Mouse (Mus musculus) ES-CJ7 (cell line): ENCODE measurements around the gene Zfp442.
"Not testable (repeated sequence)": the region's sequence is repeated elsewhere in the genome, so short reads cannot be mapped to it uniquely, and the experiment has no call there.

Experiments
- DNase-seq: peaks from one replicate; pipeline ENCODE4 v3.0.0; 2011; ENCODE audit warnings: low read depth, low spot score

Zfp442 gene

DNA sequence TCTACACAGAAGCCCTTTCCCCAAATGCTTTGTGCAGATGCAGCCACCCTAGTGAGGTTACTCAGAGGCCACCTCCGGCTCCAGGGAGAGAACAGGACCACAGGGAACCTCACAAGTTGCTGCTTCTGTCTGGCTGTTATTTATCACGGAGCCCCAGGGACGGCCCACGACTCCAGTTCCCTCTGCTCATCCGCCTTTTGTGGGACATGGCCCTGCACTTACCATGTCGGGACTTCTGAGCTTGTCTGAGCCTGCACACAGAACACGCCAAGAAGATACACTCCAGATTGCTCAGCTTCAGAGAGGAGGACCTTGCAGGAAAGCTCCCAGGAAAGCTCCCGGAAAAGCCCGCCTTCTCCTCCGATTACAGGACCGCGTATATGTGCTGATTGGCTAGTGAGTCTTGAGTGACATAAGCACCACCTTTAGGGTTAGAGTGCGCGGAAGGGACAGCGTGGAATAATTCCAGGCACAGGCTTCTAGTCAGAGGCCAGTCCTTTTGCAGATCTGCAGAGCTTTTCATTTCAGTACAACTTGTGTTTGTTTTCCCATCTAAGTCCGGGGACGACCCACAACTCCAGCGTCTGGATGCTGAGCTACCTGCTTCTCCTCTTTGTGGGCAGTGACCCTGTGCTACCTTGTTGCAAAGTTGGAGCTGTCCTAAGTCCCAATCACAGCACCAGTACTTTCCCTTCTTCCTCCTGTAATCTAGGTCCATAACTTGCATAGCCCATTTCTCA lies at the start of gene Zfp442:
Gene Zfp442, minus strand, starts transcription at position 307 of the 740 bp plus-strand sequence.
- DNase-seq = peak; percentile 54

DNA sequence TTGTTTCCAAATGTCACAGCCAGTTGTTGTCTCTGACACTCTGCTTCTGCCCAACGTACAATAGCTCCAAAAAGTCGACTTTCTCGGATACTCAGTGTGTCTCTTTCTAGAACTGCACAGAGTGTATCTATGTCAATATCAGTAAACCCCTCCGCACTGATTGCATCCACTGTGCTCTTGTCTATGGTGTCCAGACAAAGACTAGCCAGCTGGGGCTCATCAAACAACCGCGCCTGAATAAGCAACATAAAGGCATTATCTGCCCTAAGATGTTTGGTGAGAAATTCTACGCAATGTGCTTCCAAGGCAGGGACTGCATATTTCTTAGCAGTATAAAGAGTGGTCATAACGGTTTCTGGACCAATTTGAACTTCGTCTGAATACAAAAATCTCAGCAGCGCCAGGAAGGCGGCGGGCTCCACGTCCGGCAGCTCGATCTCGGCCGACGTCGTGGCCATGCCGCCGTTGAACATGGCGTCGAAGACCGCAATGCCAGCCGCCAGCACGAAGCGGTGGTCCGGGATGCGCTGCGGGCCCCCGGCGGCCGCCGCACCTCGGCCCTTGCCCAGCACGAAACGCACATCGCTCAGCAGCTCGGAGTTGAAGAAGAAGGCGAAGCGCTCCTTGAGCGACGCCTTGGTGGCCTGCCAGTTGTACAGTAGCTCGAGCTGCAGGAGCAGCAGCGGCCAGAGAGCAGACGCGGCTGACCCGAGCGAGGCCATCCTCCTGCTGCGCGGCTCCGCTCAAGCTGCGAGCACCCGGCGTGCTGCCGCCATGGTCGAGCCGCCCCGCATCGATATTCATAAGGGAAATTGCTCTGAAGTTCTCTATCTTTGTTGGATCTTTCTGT lies 49.1 kb upstream of the Zfp442 start:
- DNase-seq = peak; percentile 15

DNA sequence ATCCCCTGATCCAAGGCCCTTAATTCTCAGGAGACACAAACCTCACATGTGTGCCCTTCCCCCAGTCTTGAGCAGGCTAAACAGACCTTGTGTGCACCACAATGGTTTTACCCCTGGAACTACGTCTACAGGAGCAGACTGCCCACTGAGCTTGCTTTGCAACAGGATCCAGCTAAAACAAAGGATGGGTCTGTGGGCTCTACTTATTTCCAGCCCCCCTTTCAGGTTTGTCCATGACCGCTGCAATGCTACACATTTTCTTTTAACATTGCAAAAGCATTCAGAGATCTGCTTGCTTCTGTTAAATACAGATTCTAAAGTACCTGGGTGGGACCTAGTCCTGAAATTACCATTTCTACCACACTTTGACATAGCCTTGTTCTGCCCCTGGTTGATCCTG lies 41.7 kb upstream of the Zfp442 start:
- DNase-seq = peak; percentile 69

DNA sequence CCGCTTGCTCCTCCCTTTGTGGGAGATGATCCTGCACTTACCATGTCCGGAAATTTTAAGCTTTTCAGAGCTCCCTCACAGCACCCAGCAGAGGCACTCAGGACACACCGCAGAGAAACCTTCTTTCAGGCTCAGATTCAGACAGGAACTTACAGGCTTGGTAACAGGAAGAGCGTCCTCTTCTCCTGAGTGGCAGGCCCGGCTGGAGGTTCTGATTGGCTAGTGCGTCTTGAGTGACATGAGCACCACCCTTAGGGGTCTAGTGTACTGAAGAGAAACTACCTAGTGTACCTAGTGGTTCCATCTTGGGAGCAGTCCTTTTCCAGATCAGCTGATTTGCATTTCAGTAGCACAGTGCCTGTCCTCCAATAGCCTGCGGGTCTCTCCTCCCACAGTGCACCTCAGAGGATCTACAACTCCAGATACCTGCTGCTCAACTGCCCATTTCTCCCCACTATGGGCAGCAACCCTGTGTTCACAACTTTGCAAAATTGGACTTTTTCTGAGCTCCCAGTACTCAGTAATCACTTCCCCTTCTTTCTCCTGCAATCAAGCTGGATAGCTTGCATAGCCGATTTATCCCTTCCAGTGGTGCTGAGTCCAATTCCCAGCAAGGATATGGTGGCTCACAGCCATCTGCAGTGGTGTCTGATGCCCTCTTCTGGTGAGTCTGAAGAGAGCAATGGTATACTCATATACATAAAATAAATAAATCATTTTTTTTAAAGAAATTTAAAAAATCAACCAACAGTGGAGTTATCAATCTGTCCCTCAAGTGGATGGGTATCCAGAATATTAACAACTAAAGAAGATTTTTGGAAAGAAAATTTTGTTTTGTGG lies 33.9 kb upstream of the Zfp442 start, which contains the start of gene Zfp345:
Gene Zfp345, minus strand, starts transcription at position 153 of the 840 bp plus-strand sequence.
- peak; percentile 94 for DNase-seq

DNA sequence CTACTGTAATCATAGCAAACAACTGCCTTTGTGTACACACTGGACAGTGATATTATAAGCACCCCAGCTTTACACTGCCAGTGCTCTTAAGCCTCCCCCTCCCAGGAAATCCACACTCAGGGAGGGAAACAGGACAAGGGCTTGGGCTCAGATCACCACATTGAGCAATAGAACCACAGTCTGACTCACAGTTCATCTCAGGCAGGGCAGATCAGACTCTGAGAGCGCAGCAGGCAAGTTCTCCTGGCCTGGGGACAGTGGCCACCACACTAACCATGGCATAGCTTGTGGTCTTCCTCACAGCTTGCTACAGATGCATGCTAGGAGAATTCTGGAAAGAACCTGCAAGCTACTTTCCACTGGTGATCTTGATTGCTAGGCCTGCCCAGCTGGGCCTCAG lies 12.2 kb downstream of the Zfp442 start:
- not testable (repeated sequence) for DNase-seq

DNA sequence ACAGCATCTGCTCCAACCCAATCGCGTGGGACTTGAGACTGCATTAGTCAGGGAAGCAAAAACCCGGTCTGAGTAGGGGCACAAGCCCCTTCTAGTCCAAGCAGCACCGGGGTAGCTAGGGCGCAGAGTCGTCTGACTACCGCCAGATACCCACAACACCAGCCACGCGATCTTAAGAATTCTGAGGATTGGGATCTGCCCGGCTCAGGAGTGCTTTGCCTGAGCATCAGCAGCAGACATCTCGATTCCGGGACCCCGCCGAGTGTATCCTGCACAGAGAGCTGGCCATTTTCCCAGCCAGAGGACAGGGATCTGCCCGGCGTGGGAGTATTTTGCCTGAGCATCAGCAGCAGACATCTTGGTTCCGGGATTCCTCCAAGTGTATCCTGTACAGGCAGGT lies 39.1 kb downstream of the Zfp442 start:
- peak; percentile 60 for DNase-seq

DNA sequence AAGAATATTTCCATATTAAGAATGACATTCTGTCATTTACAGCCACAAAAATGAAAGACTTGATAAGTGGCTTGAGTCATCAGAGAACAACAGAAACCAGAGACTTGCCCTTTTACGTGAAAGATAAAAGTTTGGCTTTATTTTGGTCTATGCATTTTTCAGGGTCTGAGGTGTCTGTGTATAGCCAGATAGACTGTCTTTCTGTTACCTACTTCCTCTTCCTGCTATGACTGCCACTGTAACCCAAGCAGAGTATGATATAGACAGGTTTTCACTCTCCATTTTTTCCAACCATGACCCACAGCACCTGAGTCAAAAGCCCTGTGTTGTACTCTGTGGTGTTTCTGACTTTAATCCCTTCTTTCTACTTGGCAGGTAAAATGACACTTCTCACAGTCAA lies 61.1 kb downstream of the Zfp442 start:
- no peak for DNase-seq

DNA sequence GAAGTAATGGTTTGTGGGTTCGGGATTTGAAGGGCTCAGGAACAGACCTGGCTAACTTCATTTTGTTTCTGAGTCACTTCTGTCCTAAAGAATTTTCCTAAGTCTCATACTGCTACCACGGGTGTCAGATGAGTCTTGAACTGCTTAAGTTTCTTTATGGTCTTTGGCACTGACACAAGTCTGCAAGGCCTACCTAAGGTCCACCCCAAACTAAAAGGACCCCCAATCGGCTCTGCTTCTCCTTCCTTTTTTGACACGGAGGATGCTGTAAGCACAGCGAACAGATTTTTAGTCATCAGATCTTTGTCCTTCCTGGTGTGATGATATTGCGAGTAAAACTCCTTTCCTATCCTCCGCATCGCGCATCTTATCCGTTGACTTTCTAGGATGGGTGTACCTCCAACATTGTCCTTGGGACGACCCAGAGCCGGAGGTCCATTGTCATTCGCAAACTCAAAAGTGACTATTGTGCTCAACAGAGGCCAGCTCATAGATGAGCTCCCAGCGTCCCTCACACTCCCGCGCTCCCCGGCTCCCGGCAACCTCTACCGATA lies 65.7 kb downstream of the Zfp442 start:
- peak; percentile 22 for DNase-seq

DNA sequence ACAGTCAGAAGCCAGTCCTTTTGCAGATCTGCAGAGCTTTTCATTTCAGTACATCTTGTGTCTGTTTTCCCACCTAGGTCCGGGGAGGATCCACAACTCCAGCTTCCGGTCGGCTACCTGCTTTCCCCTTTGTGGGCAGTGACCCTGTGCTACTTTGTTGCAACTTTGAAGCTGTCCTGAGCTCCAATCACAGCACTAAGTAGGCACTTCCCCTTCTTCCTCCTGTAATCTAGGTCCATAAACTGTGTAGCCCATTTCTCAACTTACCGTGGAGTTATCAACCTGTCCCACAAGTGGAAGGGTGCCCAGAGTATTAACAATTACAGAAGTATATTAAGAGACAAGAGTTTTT lies 88.4 kb downstream of the Zfp442 start:
- no peak for DNase-seq

DNA sequence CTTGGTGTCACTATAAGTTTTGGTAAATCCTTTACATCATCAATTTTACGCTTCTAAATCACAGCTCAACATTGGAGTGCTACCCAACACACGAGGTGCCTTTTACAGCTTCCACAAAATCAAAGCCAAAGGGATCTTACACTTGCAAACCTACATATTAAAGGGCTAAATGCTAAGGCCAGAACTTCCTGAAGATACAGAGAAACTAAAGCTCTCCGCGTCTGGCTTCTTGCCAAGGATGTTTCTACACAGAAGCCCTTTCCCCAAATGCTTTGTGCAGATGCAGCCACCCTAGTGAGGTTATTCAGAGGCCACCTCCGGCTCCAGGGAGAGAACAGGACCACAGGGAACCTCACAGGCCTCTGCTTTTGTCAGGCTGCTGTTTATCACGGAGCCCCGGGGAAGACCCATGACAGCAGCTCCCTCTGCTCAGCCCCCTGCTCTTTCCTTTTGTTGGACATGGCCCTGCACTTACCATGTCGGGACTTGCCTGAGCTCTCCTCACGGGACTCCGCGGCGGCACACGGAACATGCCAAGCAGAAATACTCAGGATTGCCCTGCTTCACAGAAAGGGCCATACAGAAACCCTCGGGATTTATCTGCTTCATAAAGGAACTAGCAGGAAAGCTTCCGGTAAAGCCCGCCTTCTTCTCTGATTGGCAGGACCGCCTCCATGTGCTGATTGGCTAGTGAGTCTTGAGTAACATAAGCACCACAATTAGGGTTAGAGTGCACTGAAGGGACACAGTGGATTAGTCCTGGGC lies 89.0 kb downstream of the Zfp442 start, which contains the start of gene 3300002I08Rik:
Gene 3300002I08Rik, minus strand, starts transcription at position 653 of the 765 bp plus-strand sequence.
- DNase-seq = peak; percentile 90
